Mouse (Mus musculus) bone marrow, adult 2 months (tissue): ENCODE data around the gene Fcho2. TPM values are rescaled to one million over a fixed set of nuclear protein-coding genes. Genes with fewer than 3 reads are reported as not detected.
"Not testable (repeated sequence)": the region's sequence is repeated elsewhere in the genome, so short reads cannot be mapped to it uniquely, and the experiment has no call there.

Experiments
- H3K27ac ChIP-seq: fragments of 200-500 bp; 2 replicates; pipeline ENCODE4 v1.5.1; 2012; ENCODE audit warnings: low read depth, mild to moderate bottlenecking, control low read depth, inconsistent platforms, low read length; ENCODE audit not compliant: control insufficient read depth, poor library complexity, insufficient read depth
- H3K4me1 ChIP-seq: fragments of 200-500 bp; 2 replicates; pipeline ENCODE4 v1.6.1; 2011; ENCODE audit warnings: low read length; ENCODE audit not compliant: control insufficient read depth, insufficient read depth
- H3K4me3 ChIP-seq: fragments of 200-500 bp; replicated peaks from 2 replicates; pipeline ENCODE3; 2011; ENCODE audit warnings: mild to moderate bottlenecking, low read depth, low read length, control low read depth; ENCODE audit not compliant: control insufficient read depth
- CTCF ChIP-seq: fragments of 200-500 bp; IDR thresholded peaks from 2 replicates; pipeline ENCODE4 v1.5.1; 2011; ENCODE audit warnings: low read length, control low read depth; ENCODE audit not compliant: control insufficient read depth, insufficient read depth
- POLR2A ChIP-seq: fragments of 200-500 bp; IDR thresholded peaks from 2 replicates; pipeline ENCODE4 v1.6.1; 2011; ENCODE audit warnings: low read depth, mild to moderate bottlenecking, control low read depth, low read length, borderline replicate concordance; ENCODE audit not compliant: control insufficient read depth
- whole genome bisulfite sequencing: fragments of 180-500 bp; shearing (Covaris S2); methylation state at CpG from one replicate; pipeline ENCODE4 v1.1.7; 2018; 5-methylcytosine and 5-hydroxymethylcytosine counted together
- polyA plus RNA-seq: library from polyadenylated mRNA; stranded (reverse); fragments of >200 nt; gene quantifications from 2 replicates; pipeline ENCODE4 v1.2.4, GENCODE M21; 2011; ENCODE audit warnings: low replicate concordance; ENCODE audit not compliant: missing spikeins, insufficient read depth, insufficient read length

Fcho2 gene
- polyA plus RNA-seq, 1 experiment = 96.2 TPM

- 50% methylated on average over 10 of the region's 10 CpGs for WGBS
- no peaks in the 10 kb centered on the region; the same call in 1 of the 2 replicates for H3K4me1 ChIP-seq
- H3K27ac ChIP-seq = no peak overlapping the region
- TF ChIP-seq CTCF (no peak), POLR2A (no peak)
- H3K4me3 ChIP-seq = no peak overlapping the region
Measured at GRCm38 (mm10) chr13:98832451-98833450, 17.5 kb upstream of the Fcho2 start.

DNA sequence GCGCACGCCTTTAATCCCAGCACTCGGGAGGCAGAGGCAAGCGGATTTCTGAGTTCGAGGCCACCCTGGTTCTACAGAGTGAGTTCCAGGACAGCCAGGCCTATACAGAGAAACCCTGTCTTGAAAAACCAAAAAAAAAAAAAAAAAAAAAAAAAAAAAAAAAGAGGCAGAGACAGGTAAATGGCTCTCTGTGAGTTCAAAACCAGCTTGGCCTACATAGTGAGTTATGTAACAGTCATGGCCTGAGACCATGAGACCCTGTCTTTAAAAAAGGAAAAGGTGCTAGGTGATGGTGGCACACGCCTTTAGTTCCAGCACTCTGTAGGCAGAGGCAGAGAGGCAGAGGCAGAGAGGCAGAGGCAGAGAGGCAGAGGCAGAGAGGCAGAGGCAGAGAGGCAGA, 13.8 kb upstream of the Fcho2 start:
- not testable (repeated sequence) for H3K27ac ChIP-seq, H3K4me1 ChIP-seq, H3K4me3 ChIP-seq
- WGBS = 91% methylated on average over 6 of the region's 6 CpGs

- TF ChIP-seq POLR2A (no peak), CTCF (no peak)
- no peaks in the 10 kb centered on the region for H3K4me1 ChIP-seq
- 74% methylated on average over 4 of the region's 4 CpGs for WGBS
- H3K4me3 ChIP-seq = no peak overlapping the region
- no peak overlapping the region for H3K27ac ChIP-seq
Measured at GRCm38 (mm10) chr13:98825574-98825973, 10.3 kb upstream of the Fcho2 start.

GRCm38 (mm10) chr13:98819094-98819493, 3.8 kb upstream of the Fcho2 start:
- Histone ChIP-seq H3K4me1 (peaks cover 2% of the 10 kb centered on the region; the same call in 1 of the 2 replicates), H3K27ac (no peak overlapping the region), H3K4me3 (no peak overlapping the region)
- TF ChIP-seq POLR2A (no peak), CTCF (no peak)
- WGBS = 32% methylated on average over 2 of the region's 2 CpGs

DNA sequence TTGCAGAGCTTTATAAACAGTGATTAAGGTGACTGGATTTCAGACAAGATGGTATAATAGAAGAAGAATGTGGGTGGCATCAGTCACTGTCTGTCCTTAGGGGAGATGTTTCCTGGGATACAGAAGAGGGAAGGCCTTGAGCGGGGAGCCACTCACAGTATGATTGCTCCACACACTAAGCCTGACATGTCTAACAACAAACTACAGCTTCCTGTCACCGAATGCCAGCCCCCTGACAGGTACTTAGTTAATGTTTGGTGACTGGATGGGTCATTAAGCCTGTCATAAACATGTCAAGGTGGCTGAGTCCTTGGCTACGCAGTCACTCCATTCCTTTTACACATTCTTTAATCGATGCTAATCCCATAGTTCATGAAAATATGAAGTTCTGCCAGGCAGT, 3.0 kb upstream of the Fcho2 start:
- 67% methylated on average over 4 of the region's 4 CpGs for WGBS
- H3K4me1 ChIP-seq = peaks cover 3% of the 10 kb centered on the region; the same call in 1 of the 2 replicates
- no peak overlapping the region for H3K27ac ChIP-seq

GRCm38 (mm10) chr13:98817766-98818165, 2.5 kb upstream of the Fcho2 start:
- H3K4me1 ChIP-seq = peaks cover 3% of the 10 kb centered on the region; the same call in 1 of the 2 replicates
- H3K4me3 ChIP-seq = no peak overlapping the region
- H3K27ac ChIP-seq = no peak overlapping the region
- 75% methylated on average over 4 of the region's 4 CpGs for WGBS
- TF ChIP-seq CTCF (no peak), POLR2A (no peak)

More for the DNA sequence above, 3.0 kb upstream of the Fcho2 start:
- TF ChIP-seq CTCF = no peak
- no peak for TF ChIP-seq POLR2A
- no peak overlapping the region for H3K4me3 ChIP-seq

DNA sequence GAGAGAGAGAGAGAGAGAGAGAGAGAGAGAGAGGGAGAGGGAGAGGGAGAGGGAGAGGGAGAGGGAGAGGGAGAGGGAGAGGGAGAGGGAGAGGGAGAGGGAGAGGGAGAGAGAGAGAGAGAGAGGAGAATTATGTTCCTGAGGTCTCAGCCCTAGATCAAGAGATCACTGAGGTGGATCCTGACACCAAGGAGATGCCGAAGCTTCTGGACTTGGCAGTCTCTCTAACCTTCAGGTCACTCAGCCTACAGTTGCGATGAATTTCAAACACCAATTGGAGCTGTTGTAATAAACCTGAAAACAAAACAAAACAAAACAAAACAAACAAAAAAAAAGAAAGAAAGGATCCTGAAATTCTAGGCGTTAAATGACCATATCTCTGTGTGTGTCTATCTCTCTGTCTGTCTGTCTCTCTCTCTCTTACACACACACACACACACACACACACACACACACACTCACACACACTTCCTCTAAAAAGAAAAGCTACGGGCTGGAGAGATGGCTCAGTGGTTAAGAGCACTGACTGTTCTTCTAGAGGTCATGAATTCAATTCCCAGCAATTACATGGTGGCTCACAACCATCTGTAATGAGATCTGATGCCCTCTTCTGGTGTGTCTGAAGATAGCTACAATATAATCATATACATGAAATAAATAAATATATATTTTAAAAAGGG, 1.9 kb upstream of the Fcho2 start:
- not testable (repeated sequence) for H3K4me3 ChIP-seq, H3K4me1 ChIP-seq, H3K27ac ChIP-seq
- WGBS = 52% methylated on average over 4 of the region's 4 CpGs

- Histone ChIP-seq H3K4me1 (peaks cover 3% of the 10 kb centered on the region; the same call in 1 of the 2 replicates), H3K4me3 (no peak overlapping the region), H3K27ac (no peak overlapping the region)
- WGBS = 80% methylated on average over 9 of the region's 9 CpGs
- TF ChIP-seq CTCF (no peak), POLR2A (no peak)
Measured at GRCm38 (mm10) chr13:98816571-98816970, 1.3 kb upstream of the Fcho2 start.
